Mouse (Mus musculus) liver, embryonic 16.5 days (tissue): Measurements from ENCODE around the gene Gm42906. TPM values are rescaled to one million over a fixed set of nuclear protein-coding genes. Genes with fewer than 3 reads are reported as not detected.

Source experiments
- ATAC-seq: fragments of 200-750 bp; cut with Nextera tagmentation; 2 replicates; pipeline ENCODE4 v1.8.0; 2017; ENCODE audit warnings: low read depth, mild to moderate bottlenecking, moderate number of reproducible peaks, moderate library complexity
- H3K27ac ChIP-seq: fragments of 300-500 bp; sonication (generic); 2 replicates; pipeline ENCODE4 v1.5.1; 2014; ENCODE audit warnings: mild to moderate bottlenecking, low read length
- H3K27me3 ChIP-seq: fragments of 300-500 bp; sonication (generic); 2 replicates; pipeline ENCODE4 v1.6.1; 2014; ENCODE audit warnings: low read depth, low read length, mixed read lengths; ENCODE audit not compliant: control insufficient read depth, insufficient read depth
- H3K36me3 ChIP-seq: fragments of 300-500 bp; sonication (generic); 2 replicates; pipeline ENCODE4 v1.6.1; 2014; ENCODE audit warnings: mild to moderate bottlenecking; ENCODE audit not compliant: control insufficient read depth, insufficient read depth
- H3K4me1 ChIP-seq: fragments of 300-500 bp; sonication (generic); 2 replicates; pipeline ENCODE4 v1.6.1; 2014; ENCODE audit warnings: low read depth, low read length, mixed read lengths; ENCODE audit not compliant: control insufficient read depth
- H3K4me2 ChIP-seq: fragments of 300-500 bp; sonication (generic); 2 replicates; pipeline ENCODE4 v1.6.1; 2014; ENCODE audit warnings: low read depth, low read length, mixed read lengths
- H3K4me3 ChIP-seq: fragments of 300-500 bp; sonication (generic); 2 replicates; pipeline ENCODE4 v1.5.1; 2014; ENCODE audit warnings: low read depth, mild to moderate bottlenecking, low read length
- H3K9ac ChIP-seq: fragments of 300-500 bp; sonication (generic); 2 replicates; pipeline ENCODE4 v1.6.1; 2014; ENCODE audit warnings: low read depth, low read length
- H3K9me3 ChIP-seq: fragments of 300-500 bp; sonication (generic); replicated peaks from 2 replicates; pipeline ENCODE4 v1.6.1; 2016; ENCODE audit warnings: low read length; ENCODE audit not compliant: control insufficient read depth
- WGBS: fragments of 180-500 bp; shearing (Covaris S2); extraction: QIAGEN DNeasy Blood & Tissue Kit; methylation state at CpG from one replicate; pipeline ENCODE4 v1.1.7; 2014; ENCODE audit not compliant: insufficient replicate concordance; 5-methylcytosine and 5-hydroxymethylcytosine counted together
- polyA plus RNA-seq: library from polyadenylated mRNA; unstranded; fragments of >200 nt; fragmentation: Nextera tagmentation; extraction: Ambion mirVana; gene quantifications from 2 replicates; pipeline ENCODE4 v1.2.1, GENCODE M21; 2015

The Gm42906 gene
- polyA plus RNA-seq, 1 experiment from 2014 or later, result not detected

GRCm38 (mm10) chr5:151201220-151201619 is 226.7 kb downstream of the Gm42906 start:
- WGBS, result 68% methylated on average over 3 of the region's 3 CpGs
- Histone ChIP-seq H3K4me1 (no peaks in the 10 kb centered on the region), H3K9ac (no peak overlapping the region), H3K27me3 (no peaks in the 10 kb centered on the region), H3K4me2 (no peak overlapping the region), H3K4me3 (no peak overlapping the region), H3K9me3 (no peaks in the 10 kb centered on the region), H3K36me3 (no peaks in the 10 kb centered on the region), H3K27ac (no peak overlapping the region)
- no peak for ATAC-seq

DNA sequence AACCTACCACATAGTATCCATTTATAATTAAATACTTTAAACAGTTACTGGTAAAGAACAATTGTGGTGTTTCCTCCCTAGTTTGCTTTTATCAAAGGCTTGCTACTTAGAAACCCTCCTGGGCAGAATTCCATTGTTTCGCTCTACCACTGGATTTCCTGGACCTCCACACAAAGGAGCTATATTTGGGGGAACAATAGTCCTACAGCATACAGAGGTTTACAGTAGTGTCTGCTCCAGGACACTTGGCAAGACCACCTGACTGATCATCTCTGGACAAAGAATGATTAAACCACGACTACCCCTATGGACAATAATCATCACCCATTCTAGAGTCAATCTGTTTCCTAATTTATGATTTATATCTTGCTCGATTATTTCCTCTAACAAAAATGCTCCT is 228.7 kb downstream of the Gm42906 start:
- ATAC-seq, result no peak

DNA sequence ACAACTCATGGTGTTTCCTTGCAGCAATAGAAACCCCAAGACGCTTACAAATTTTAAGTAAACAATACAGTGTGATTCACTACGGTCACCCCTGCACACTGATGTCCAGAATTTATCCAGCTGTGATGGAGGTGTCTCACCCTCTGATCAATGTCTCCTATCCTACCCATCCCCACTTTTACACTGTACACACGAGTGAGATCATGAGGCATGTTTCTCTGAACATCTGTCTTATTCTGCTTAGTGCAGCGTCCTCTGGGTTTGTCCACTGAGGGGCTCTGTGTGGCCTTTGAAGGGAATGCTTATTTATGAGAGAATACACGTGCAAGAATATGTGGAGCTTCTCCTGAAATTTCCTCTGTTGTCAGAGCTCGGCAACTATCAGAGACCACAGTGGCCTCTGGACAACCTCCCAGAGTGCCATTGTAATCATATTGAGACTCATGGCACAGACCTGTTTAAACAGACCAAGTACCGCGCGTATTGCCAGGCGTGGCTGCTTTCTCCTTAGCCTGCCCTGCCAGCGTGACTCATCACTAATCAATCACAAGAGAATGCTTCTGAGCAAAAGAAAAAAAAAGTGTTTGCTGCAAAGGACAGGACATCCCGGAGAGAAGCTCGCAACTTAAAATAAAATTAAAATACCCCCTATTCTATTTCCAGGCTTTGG is 231.2 kb downstream of the Gm42906 start:
- Histone ChIP-seq H3K4me2 (no peak overlapping the region), H3K9ac (no peak overlapping the region), H3K36me3 (no peaks in the 10 kb centered on the region), H3K4me3 (no peak overlapping the region), H3K9me3 (no peaks in the 10 kb centered on the region), H3K27ac (no peak overlapping the region), H3K4me1 (no peaks in the 10 kb centered on the region), H3K27me3 (no peaks in the 10 kb centered on the region)
- 62% methylated on average over 13 of the region's 13 CpGs for WGBS
- ATAC-seq, result no peak

More for the DNA sequence above, 228.7 kb downstream of the Gm42906 start:
- Histone ChIP-seq H3K27me3 (no peaks in the 10 kb centered on the region), H3K4me3 (no peak overlapping the region), H3K4me1 (no peaks in the 10 kb centered on the region), H3K9ac (no peak overlapping the region), H3K36me3 (no peaks in the 10 kb centered on the region), H3K4me2 (no peak overlapping the region), H3K27ac (no peak overlapping the region), H3K9me3 (no peaks in the 10 kb centered on the region)
- WGBS, result 49% methylated on average over 3 of the region's 3 CpGs

- peaks cover 3% of the 10 kb centered on the region; the same call in 1 of the 2 replicates for H3K27me3 ChIP-seq
- H3K4me2 ChIP-seq, result no peak overlapping the region
- no peak overlapping the region for H3K9ac ChIP-seq
- ATAC-seq, result no peak
- H3K27ac ChIP-seq, result no peak overlapping the region
- H3K4me3 ChIP-seq, result no peak overlapping the region
- no peaks in the 10 kb centered on the region; the same call in 1 of the 2 replicates for H3K4me1 ChIP-seq
- H3K9me3 ChIP-seq, result no peaks in the 10 kb centered on the region
- H3K36me3 ChIP-seq, result no peaks in the 10 kb centered on the region
- WGBS, result 57% methylated on average over 3 of the region's 3 CpGs
Observed at GRCm38 (mm10) chr5:151193885-151194520, 234.0 kb downstream of the Gm42906 start.

GRCm38 (mm10) chr5:151192266-151192665 is 235.7 kb downstream of the Gm42906 start:
- Histone ChIP-seq H3K4me1 (no peaks in the 10 kb centered on the region; the same call in 1 of the 2 replicates), H3K9ac (no peak overlapping the region), H3K27ac (no peak overlapping the region), H3K4me2 (no peak overlapping the region), H3K9me3 (no peaks in the 10 kb centered on the region), H3K36me3 (no peaks in the 10 kb centered on the region), H3K4me3 (no peak overlapping the region), H3K27me3 (peaks cover 3% of the 10 kb centered on the region; the same call in 1 of the 2 replicates)
- WGBS, result 42% methylated on average over 2 of the region's 2 CpGs
- ATAC-seq, result no peak

- peaks cover 3% of the 10 kb centered on the region; the same call in 1 of the 2 replicates for H3K27me3 ChIP-seq
- ATAC-seq, result no peak
- 67% methylated on average over 5 of the region's 5 CpGs for WGBS
- no peak overlapping the region for H3K4me3 ChIP-seq
- H3K4me2 ChIP-seq, result no peak overlapping the region
- no peaks in the 10 kb centered on the region for H3K36me3 ChIP-seq
- H3K9me3 ChIP-seq, result no peaks in the 10 kb centered on the region
- no peak overlapping the region for H3K9ac ChIP-seq
- no peaks in the 10 kb centered on the region; the same call in 1 of the 2 replicates for H3K4me1 ChIP-seq
- no peak overlapping the region for H3K27ac ChIP-seq
Observed at GRCm38 (mm10) chr5:151190764-151191163, 237.2 kb downstream of the Gm42906 start.

DNA sequence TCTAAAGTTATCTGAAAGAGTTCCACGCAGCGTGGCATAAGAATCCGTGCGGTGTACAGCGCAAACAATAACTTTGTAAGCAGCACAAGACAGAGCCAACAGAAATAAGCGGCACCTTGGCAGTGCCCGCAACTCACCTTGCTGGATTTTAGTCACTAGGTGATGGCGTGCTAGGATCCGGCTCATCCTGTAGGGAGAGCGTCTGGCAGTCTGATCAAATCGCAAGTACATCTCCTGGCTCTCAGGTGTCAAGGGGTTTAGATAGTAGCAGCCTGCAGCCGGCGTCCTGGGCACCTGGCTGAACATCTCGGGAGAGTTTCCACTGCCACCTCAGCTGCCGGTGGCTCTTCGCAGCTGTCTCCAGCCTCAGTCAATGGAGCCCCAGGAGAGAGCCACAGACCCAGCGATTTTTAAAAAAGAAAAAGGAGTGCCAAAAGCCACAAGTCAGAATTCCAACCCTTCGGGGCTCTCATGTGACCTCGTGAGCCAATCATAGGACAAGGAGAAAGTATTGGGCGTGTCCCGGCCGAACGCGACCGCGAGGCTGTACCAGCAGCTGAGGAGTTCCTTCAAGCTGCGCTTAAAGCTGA is 238.1 kb downstream of the Gm42906 start:
- Histone ChIP-seq H3K27ac (peak overlapping the region; percentile 40), H3K9me3 (no peaks in the 10 kb centered on the region), H3K4me2 (peak overlapping the region; percentile 62), H3K4me1 (no peaks in the 10 kb centered on the region; the same call in 1 of the 2 replicates), H3K27me3 (peaks cover 3% of the 10 kb centered on the region; the same call in 1 of the 2 replicates), H3K36me3 (no peaks in the 10 kb centered on the region), H3K9ac (peak overlapping the region; percentile 54), H3K4me3 (peak overlapping the region; percentile 62)
- WGBS, result 1% methylated on average over 27 of the region's 27 CpGs
- ATAC-seq, result peak; percentile 88

- Histone ChIP-seq H3K4me2 (peak overlapping the region; percentile 62), H3K9me3 (no peaks in the 10 kb centered on the region), H3K27me3 (peaks cover 3% of the 10 kb centered on the region; the same call in 1 of the 2 replicates), H3K9ac (peak overlapping the region; percentile 54; the same call in 1 of the 2 replicates), H3K4me3 (peak overlapping the region; percentile 62), H3K4me1 (no peaks in the 10 kb centered on the region; the same call in 1 of the 2 replicates), H3K27ac (no peak overlapping the region; the same call in 1 of the 2 replicates), H3K36me3 (no peaks in the 10 kb centered on the region)
- 17% methylated on average over 3 of the region's 3 CpGs for WGBS
- ATAC-seq, result no peak
Observed at GRCm38 (mm10) chr5:151189321-151189720, 238.6 kb downstream of the Gm42906 start.
